Mouse (Mus musculus) lung, embryonic 14.5 days (tissue): ENCODE measurements around the gene Wwp2. TPM values are rescaled to one million over a fixed set of nuclear protein-coding genes. Genes with fewer than 3 reads are reported as not detected.

Experiments used
- ATAC-seq: fragments of 200-750 bp; cut with Nextera tagmentation; 2 replicates; pipeline ENCODE4 v1.8.0; 2017; ENCODE audit warnings: mild to moderate bottlenecking, moderate TSS enrichment, moderate library complexity; ENCODE audit not compliant: insufficient read depth
- DNase-seq: peaks from one replicate; pipeline ENCODE4 v3.0.0-alpha.2; 2015
- H3K27ac ChIP-seq: fragments of 300-500 bp; sonication (generic); 2 replicates; pipeline ENCODE4 v1.5.1; 2014; ENCODE audit warnings: low read depth, mild to moderate bottlenecking, moderate library complexity
- H3K27me3 ChIP-seq: fragments of 300-500 bp; sonication (generic); 2 replicates; pipeline ENCODE4 v1.6.1; 2014; ENCODE audit warnings: low read length, control low read depth; ENCODE audit not compliant: insufficient read depth
- H3K36me3 ChIP-seq: fragments of 300-500 bp; sonication (generic); 2 replicates; pipeline ENCODE4 v1.6.1; 2014; ENCODE audit warnings: control low read depth; ENCODE audit not compliant: insufficient read depth
- H3K4me1 ChIP-seq: fragments of 300-500 bp; sonication (generic); 2 replicates; pipeline ENCODE4 v1.6.1; 2014; ENCODE audit warnings: antibody characterized with exemption, control low read depth; ENCODE audit not compliant: insufficient read depth
- H3K4me2 ChIP-seq: fragments of 300-500 bp; sonication (generic); 2 replicates; pipeline ENCODE4 v1.6.1; 2014; ENCODE audit warnings: mild to moderate bottlenecking
- H3K4me3 ChIP-seq: fragments of 300-500 bp; sonication (generic); 2 replicates; pipeline ENCODE4 v1.5.1; 2014; ENCODE audit warnings: low read depth, low read length
- H3K9ac ChIP-seq: fragments of 300-500 bp; sonication (generic); 2 replicates; pipeline ENCODE4 v1.6.1; 2014
- H3K9me3 ChIP-seq: fragments of 300-500 bp; sonication (generic); 2 replicates; pipeline ENCODE4 v1.6.1; 2016; ENCODE audit warnings: low read depth, low read length, control low read depth
- CTCF ChIP-seq: IDR thresholded peaks from 2 replicates; pipeline ENCODE4 v1.5.1; 2016; ENCODE audit warnings: antibody characterized with exemption, low read depth
- WGBS: fragments of 180-500 bp; shearing (Covaris S2); extraction: QIAGEN DNeasy Blood & Tissue Kit; methylation state at CpG from one replicate; pipeline ENCODE4 v1.1.7; 2014; 5-methylcytosine and 5-hydroxymethylcytosine counted together
- polyA plus RNA-seq: library from polyadenylated mRNA; unstranded; fragments of >200 nt; fragmentation: Nextera tagmentation; extraction: Ambion mirVana; gene quantifications from 2 replicates; pipeline ENCODE4 v1.2.1, GENCODE M21; 2014

Gene Wwp2
- polyA plus RNA-seq, 1 experiment from 2014 or later: 48.2 TPM

GRCm38 (mm10) chr8:107503354-107503753, 67.2 kb downstream of the Wwp2 start:
- peak; percentile 64; the same call in 1 of the 2 replicates for ATAC-seq
- H3K9ac ChIP-seq: no peak overlapping the region
- DNase-seq: no peak
- peak overlapping the region; percentile 69 for H3K27ac ChIP-seq
- 0 out of 2 replicates have a peak, but pooled peaks cover 6% of the 10 kb centered on the region for H3K36me3 ChIP-seq
- TF ChIP-seq CTCF: no peak
- no peak overlapping the region for H3K4me2 ChIP-seq
- H3K27me3 ChIP-seq: no peaks in the 10 kb centered on the region
- H3K4me1 ChIP-seq: peaks cover 20% of the 10 kb centered on the region; the same call in 1 of the 2 replicates
- WGBS: 10% methylated on average over 6 of the region's 6 CpGs
- H3K9me3 ChIP-seq: no peaks in the 10 kb centered on the region
- H3K4me3 ChIP-seq: no peak overlapping the region

- TF ChIP-seq CTCF: no peak
- DNase-seq (no peak), ATAC-seq (no peak)
- H3K4me1 ChIP-seq: peaks cover 18% of the 10 kb centered on the region; the same call in 1 of the 2 replicates
- H3K9me3 ChIP-seq: no peaks in the 10 kb centered on the region
- H3K9ac ChIP-seq: no peak overlapping the region
- H3K4me3 ChIP-seq: no peak overlapping the region
- H3K27me3 ChIP-seq: no peaks in the 10 kb centered on the region
- peak overlapping the region; percentile 12; the same call in 1 of the 2 replicates for H3K27ac ChIP-seq
- H3K4me2 ChIP-seq: no peak overlapping the region
- H3K36me3 ChIP-seq: 0 out of 2 replicates have a peak, but pooled peaks cover 6% of the 10 kb centered on the region
- 66% methylated on average over 13 of the region's 13 CpGs for WGBS
Measured at GRCm38 (mm10) chr8:107504239-107504985, 68.2 kb downstream of the Wwp2 start.

- H3K36me3 ChIP-seq: 0 out of 2 replicates have a peak, but pooled peaks cover 6% of the 10 kb centered on the region
- H3K4me2 ChIP-seq: no peak overlapping the region
- H3K27me3 ChIP-seq: no peaks in the 10 kb centered on the region
- no peak for DNase-seq
- H3K4me3 ChIP-seq: no peak overlapping the region
- no peak for ATAC-seq
- peaks cover 18% of the 10 kb centered on the region; the same call in 1 of the 2 replicates for H3K4me1 ChIP-seq
- 0 out of 2 replicates have a peak overlapping the region, but pooled peaks have one; percentile 12 for H3K27ac ChIP-seq
- 72% methylated on average over 4 of the region's 4 CpGs for WGBS
- no peak for TF ChIP-seq CTCF
- no peak overlapping the region for H3K9ac ChIP-seq
- no peaks in the 10 kb centered on the region for H3K9me3 ChIP-seq
Measured at GRCm38 (mm10) chr8:107505271-107505670, 69.1 kb downstream of the Wwp2 start.

GRCm38 (mm10) chr8:107507019-107507418, 70.9 kb downstream of the Wwp2 start:
- Histone ChIP-seq H3K36me3 (0 out of 2 replicates have a peak, but pooled peaks cover 6% of the 10 kb centered on the region), H3K9ac (no peak overlapping the region), H3K27me3 (no peaks in the 10 kb centered on the region), H3K27ac (no peak overlapping the region), H3K9me3 (no peaks in the 10 kb centered on the region), H3K4me3 (no peak overlapping the region), H3K4me1 (peaks cover 18% of the 10 kb centered on the region; the same call in 1 of the 2 replicates), H3K4me2 (no peak overlapping the region)
- TF ChIP-seq CTCF: no peak
- 100% methylated on average over 1 of the region's 1 CpGs for WGBS
- DNase-seq: no peak
- ATAC-seq: no peak

GRCm38 (mm10) chr8:107510204-107510603, 74.0 kb downstream of the Wwp2 start:
- Histone ChIP-seq H3K4me2 (no peak overlapping the region), H3K9ac (no peak overlapping the region), H3K36me3 (0 out of 2 replicates have a peak, but pooled peaks cover 6% of the 10 kb centered on the region), H3K4me3 (no peak overlapping the region), H3K9me3 (no peaks in the 10 kb centered on the region), H3K27ac (no peak overlapping the region), H3K4me1 (no peaks in the 10 kb centered on the region), H3K27me3 (no peaks in the 10 kb centered on the region)
- 91% methylated on average over 5 of the region's 5 CpGs for WGBS
- DNase-seq (no peak), ATAC-seq (no peak)
- no peak for TF ChIP-seq CTCF

GRCm38 (mm10) chr8:107510766-107511165, 74.6 kb downstream of the Wwp2 start:
- Histone ChIP-seq H3K4me1 (no peaks in the 10 kb centered on the region), H3K9ac (no peak overlapping the region), H3K4me3 (no peak overlapping the region), H3K9me3 (no peaks in the 10 kb centered on the region), H3K4me2 (no peak overlapping the region), H3K36me3 (0 out of 2 replicates have a peak, but pooled peaks cover 6% of the 10 kb centered on the region), H3K27ac (no peak overlapping the region), H3K27me3 (no peaks in the 10 kb centered on the region)
- ATAC-seq: no peak
- TF ChIP-seq CTCF: no peak
- 86% methylated on average over 3 of the region's 3 CpGs for WGBS
- no peak for DNase-seq

- DNase-seq (peak; percentile 59), ATAC-seq (no peak)
- H3K36me3 ChIP-seq: no peaks in the 10 kb centered on the region; the same call in 1 of the 2 replicates
- H3K27ac ChIP-seq: no peak overlapping the region
- no peak overlapping the region for H3K4me3 ChIP-seq
- H3K9me3 ChIP-seq: no peaks in the 10 kb centered on the region
- no peak for TF ChIP-seq CTCF
- H3K4me1 ChIP-seq: no peaks in the 10 kb centered on the region
- no peak overlapping the region for H3K9ac ChIP-seq
- WGBS: 60% methylated on average over 2 of the region's 2 CpGs
- H3K27me3 ChIP-seq: no peaks in the 10 kb centered on the region
- no peak overlapping the region for H3K4me2 ChIP-seq
Measured at GRCm38 (mm10) chr8:107513249-107513648, 77.1 kb downstream of the Wwp2 start.
